Mouse (Mus musculus) kidney, adult 2 months (tissue): ENCODE data around the gene Ptprm. TPM values are rescaled to one million over a fixed set of nuclear protein-coding genes. Genes with fewer than 3 reads are reported as not detected.

ENCODE experiments used
- DNase-seq: peaks from one replicate; pipeline ENCODE4 v3.0.0; 2021
- H3K27ac ChIP-seq: fragments of 200-500 bp; 2 replicates; pipeline ENCODE4 v1.5.1; 2012; ENCODE audit warnings: low read depth, low read length, control low read depth, inconsistent platforms; ENCODE audit not compliant: insufficient read depth
- H3K27me3 ChIP-seq: fragments of 200-500 bp; replicated peaks from 2 replicates; pipeline ENCODE4 v1.6.1; 2012; ENCODE audit warnings: mild to moderate bottlenecking, moderate library complexity, low read length, inconsistent platforms; ENCODE audit not compliant: control insufficient read depth, insufficient read depth
- H3K36me3 ChIP-seq: fragments of 200-500 bp; 2 replicates; pipeline ENCODE4 v1.6.1; 2012; ENCODE audit warnings: mild to moderate bottlenecking, moderate library complexity, low read length, inconsistent platforms; ENCODE audit not compliant: control insufficient read depth, insufficient read depth
- H3K4me1 ChIP-seq: fragments of 200-500 bp; 2 replicates; pipeline ENCODE4 v1.6.1; 2011; ENCODE audit warnings: low read length; ENCODE audit not compliant: control insufficient read depth, insufficient read depth
- H3K4me3 ChIP-seq: fragments of 200-500 bp; 2 replicates; pipeline ENCODE4 v1.5.1; 2011; ENCODE audit warnings: mild to moderate bottlenecking, low read depth, low read length, control low read depth; ENCODE audit not compliant: insufficient read depth
- CTCF ChIP-seq: fragments of 200-500 bp; conservative IDR thresholded peaks from 2 replicates; pipeline ENCODE4 v1.5.1; 2011; ENCODE audit warnings: low read depth, mild to moderate bottlenecking, control low read depth, low read length, moderate library complexity, mixed read lengths; ENCODE audit not compliant: insufficient read depth, insufficient read length
- POLR2A ChIP-seq: fragments of 200-500 bp; IDR thresholded peaks from one replicate; pipeline ENCODE4 v1.6.1; 2011; ENCODE audit warnings: low read depth, low read length, control low read depth
- WGBS: fragments of 180-500 bp; shearing (Covaris S2); methylation state at CpG from one replicate; pipeline ENCODE4 v1.1.7; 2018; 5-methylcytosine and 5-hydroxymethylcytosine counted together
- polyA plus RNA-seq: library from polyadenylated mRNA; depleted of rRNA; stranded (reverse); fragments of >200 nt; gene quantifications from 2 replicates; pipeline ENCODE4 v1.2.3, GENCODE M21; 2012

Ptprm gene
- polyA plus RNA-seq, 1 experiment: 9.6 TPM

- no peaks in the 10 kb centered on the region for H3K27me3 ChIP-seq
- H3K4me1 ChIP-seq: no peaks in the 10 kb centered on the region
- no peaks in the 10 kb centered on the region for H3K36me3 ChIP-seq
- H3K4me3 ChIP-seq: no peak overlapping the region
- H3K27ac ChIP-seq: no peak overlapping the region
- 87% methylated on average over 9 of the region's 9 CpGs for WGBS
- no peak for DNase-seq
- no peak; the same call in 1 of the 2 replicates for TF ChIP-seq CTCF
- TF ChIP-seq POLR2A: no peak
Measured at GRCm38 (mm10) chr17:66880969-66881701, 473.1 kb downstream of the Ptprm start.

- 88% methylated on average over 2 of the region's 2 CpGs for WGBS
- TF ChIP-seq POLR2A: no peak
- TF ChIP-seq CTCF: no peak
- no peaks in the 10 kb centered on the region for H3K36me3 ChIP-seq
- no peak overlapping the region for H3K27ac ChIP-seq
- DNase-seq: no peak
- no peaks in the 10 kb centered on the region for H3K27me3 ChIP-seq
- no peaks in the 10 kb centered on the region for H3K4me1 ChIP-seq
- no peak overlapping the region for H3K4me3 ChIP-seq
Measured at GRCm38 (mm10) chr17:66879151-66879550, 475.1 kb downstream of the Ptprm start.

GRCm38 (mm10) chr17:66877582-66877981 is 476.7 kb downstream of the Ptprm start:
- peak; percentile 43 for DNase-seq
- no peak overlapping the region for H3K4me3 ChIP-seq
- no peaks in the 10 kb centered on the region for H3K36me3 ChIP-seq
- TF ChIP-seq POLR2A (no peak), CTCF (no peak)
- H3K4me1 ChIP-seq: no peaks in the 10 kb centered on the region
- no peak overlapping the region for H3K27ac ChIP-seq
- 49% methylated on average over 6 of the region's 6 CpGs for WGBS
- no peaks in the 10 kb centered on the region for H3K27me3 ChIP-seq

DNA sequence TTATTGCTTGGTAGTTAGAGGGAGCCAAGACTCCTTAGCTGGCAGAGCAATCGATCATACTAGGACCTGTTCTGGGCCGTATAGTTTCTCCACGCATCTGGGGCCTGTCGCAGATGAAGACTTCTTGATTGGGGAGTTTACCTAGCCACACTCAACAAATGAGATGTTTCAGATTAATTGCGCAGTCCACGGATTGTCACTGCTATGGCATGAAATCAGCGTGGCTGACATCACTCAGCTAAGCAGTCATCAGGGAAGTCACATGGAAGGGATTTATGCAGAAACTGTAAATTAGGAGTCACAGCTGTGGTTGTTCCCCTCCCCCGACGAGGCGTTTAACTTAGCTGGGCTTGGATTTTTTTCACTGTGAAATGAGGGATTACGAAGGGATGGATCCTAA is 479.4 kb downstream of the Ptprm start:
- Histone ChIP-seq H3K4me1 (no peaks in the 10 kb centered on the region), H3K27ac (no peak overlapping the region), H3K4me3 (no peak overlapping the region), H3K27me3 (no peaks in the 10 kb centered on the region), H3K36me3 (no peaks in the 10 kb centered on the region)
- TF ChIP-seq CTCF (no peak), POLR2A (no peak)
- WGBS: 75% methylated on average over 11 of the region's 11 CpGs
- DNase-seq: no peak

DNA sequence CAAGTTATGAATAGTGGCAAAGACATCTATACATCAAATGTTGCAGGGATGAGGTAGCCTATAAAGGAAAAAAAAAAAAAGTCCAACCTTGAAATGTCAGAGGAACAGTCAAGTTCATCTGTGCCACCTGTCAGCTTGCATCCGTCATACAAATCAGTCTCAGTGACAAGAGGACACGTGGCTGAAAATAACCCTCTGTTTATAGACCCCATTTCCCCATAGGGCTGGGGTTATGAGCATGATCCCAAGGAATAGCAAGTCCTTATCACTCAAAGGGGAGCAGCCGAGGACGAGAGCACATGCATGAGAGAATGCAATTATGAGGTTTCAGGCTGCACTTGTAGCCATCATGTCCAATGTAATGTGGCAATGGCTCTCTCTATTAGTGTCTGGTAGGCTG is 482.9 kb downstream of the Ptprm start:
- H3K27ac ChIP-seq: no peak overlapping the region
- TF ChIP-seq POLR2A (no peak), CTCF (no peak)
- 93% methylated on average over 4 of the region's 4 CpGs for WGBS
- no peaks in the 10 kb centered on the region for H3K36me3 ChIP-seq
- H3K4me3 ChIP-seq: no peak overlapping the region
- H3K4me1 ChIP-seq: no peaks in the 10 kb centered on the region
- DNase-seq: no peak
- no peaks in the 10 kb centered on the region for H3K27me3 ChIP-seq

DNA sequence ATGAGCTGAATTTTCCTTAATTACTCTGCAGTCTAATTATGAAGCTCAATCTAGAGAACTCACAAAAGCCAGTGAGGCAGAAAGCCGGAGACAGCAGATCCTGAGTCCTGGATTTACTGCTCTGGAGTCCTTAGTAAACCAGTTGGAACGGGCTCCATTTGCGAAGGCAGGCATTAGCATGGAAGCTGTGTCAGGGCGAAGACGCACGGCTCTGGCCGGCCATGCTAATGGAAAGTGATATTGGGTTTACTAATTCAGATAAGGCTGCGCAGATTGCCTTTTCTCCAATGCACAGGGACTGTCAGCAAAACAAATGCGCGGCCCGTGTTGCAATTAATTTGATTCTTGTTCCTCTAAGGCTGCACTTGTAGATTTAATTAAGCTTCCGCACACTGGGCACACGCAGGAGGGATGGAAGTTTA is 484.7 kb downstream of the Ptprm start:
- no peaks in the 10 kb centered on the region for H3K27me3 ChIP-seq
- no peak overlapping the region for H3K4me3 ChIP-seq
- 38% methylated on average over 13 of the region's 13 CpGs for WGBS
- no peak for DNase-seq
- no peaks in the 10 kb centered on the region for H3K4me1 ChIP-seq
- H3K27ac ChIP-seq: no peak overlapping the region
- TF ChIP-seq CTCF: no peak
- TF ChIP-seq POLR2A: no peak
- H3K36me3 ChIP-seq: no peaks in the 10 kb centered on the region

GRCm38 (mm10) chr17:66864441-66864840 is 489.8 kb downstream of the Ptprm start:
- Histone ChIP-seq H3K4me3 (no peak overlapping the region), H3K27ac (no peak overlapping the region), H3K4me1 (no peaks in the 10 kb centered on the region), H3K36me3 (no peaks in the 10 kb centered on the region), H3K27me3 (no peaks in the 10 kb centered on the region)
- TF ChIP-seq CTCF (no peak), POLR2A (no peak)
- no peak for DNase-seq
- 91% methylated on average over 4 of the region's 4 CpGs for WGBS
